Mouse (Mus musculus) spleen, adult 2 months (tissue): ENCODE data around the gene Fbxl17.

Experiments
- CTCF ChIP-seq: fragments of 200-500 bp; IDR thresholded peaks from 2 replicates; pipeline ENCODE4 v1.5.1; 2011; ENCODE audit warnings: mild to moderate bottlenecking, inconsistent platforms; ENCODE audit not compliant: insufficient read depth, insufficient read length, insufficient replicate concordance; ENCODE audit errors: extremely low read depth
- POLR2A ChIP-seq: fragments of 200-500 bp; IDR thresholded peaks from 2 replicates; pipeline ENCODE4 v1.6.1; 2011; ENCODE audit warnings: low read depth, low read length, inconsistent platforms

DNA sequence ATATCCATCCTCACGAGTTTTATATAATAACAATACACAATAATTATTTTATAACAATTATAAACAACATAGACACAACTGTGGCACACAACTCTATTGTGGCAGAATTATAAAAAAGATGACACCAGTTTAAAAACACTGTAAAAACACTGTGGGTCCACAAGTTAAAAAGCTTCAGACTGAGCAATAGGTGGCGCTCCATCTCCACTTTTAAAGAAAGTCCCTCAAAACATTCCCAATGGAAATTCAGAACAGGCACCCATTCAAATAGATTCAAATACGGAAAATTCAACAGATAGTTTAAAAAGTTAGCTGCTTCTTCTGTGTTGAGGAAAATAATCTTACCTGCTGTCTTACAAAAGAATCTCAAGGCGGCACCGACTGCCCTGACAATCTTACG, 65.7 kb downstream of the Fbxl17 start:
- TF ChIP-seq POLR2A: no peak
- TF ChIP-seq CTCF: no peak
